Mouse (Mus musculus): ENCODE measurements at regions not wholly inside any gene's neighbourhood (a gene's known extent, or its start where the extent isn't known, plus 50 kb on each side); places are given as distances from the start of the nearest gene placed in this dataset.

- no peak for TF ChIP-seq MAFK (IDR thresholded peaks at IDR 0.05; ENCODE audit: insufficient read depth, low read depth, low read length)
- TF ChIP-seq ZNF384 (IDR thresholded peaks at IDR 0.05; ENCODE audit: low read depth, low read length) = no peak
- TF ChIP-seq HCFC1 (IDR thresholded peaks at IDR 0.05; ENCODE audit: borderline replicate concordance, insufficient read depth, low read length) = no peak
- TF ChIP-seq ZC3H11A (IDR thresholded peaks at IDR 0.05; ENCODE audit: borderline replicate concordance, low read depth, low read length) = no peak
- TF ChIP-seq CHD2 (IDR thresholded peaks at IDR 0.05; ENCODE audit: low read depth, low read length) = no peak
These were observed 381.3 kb downstream of the Cps1 start for GRCm38 (mm10) chr1:67504140-67504539.
